Mouse (Mus musculus) liver, adult 2 months (tissue): ENCODE data around the gene Nr1h2. TPM values are rescaled to one million over a fixed set of nuclear protein-coding genes. Genes with fewer than 3 reads are reported as not detected.

Source experiments
- DNase-seq: peaks from one replicate; pipeline ENCODE4 v3.0.0-alpha.2; 2011; ENCODE audit warnings: low read depth, low spot score; ENCODE audit errors: extremely low read depth
- H3K27ac ChIP-seq: fragments of 200-500 bp; replicated peaks from 2 replicates; pipeline ENCODE4 v1.5.1; 2012; ENCODE audit warnings: low read depth, mild to moderate bottlenecking, control low read depth, inconsistent platforms, low read length; ENCODE audit not compliant: insufficient read depth
- H3K27me3 ChIP-seq: fragments of 200-500 bp; 2 replicates; pipeline ENCODE4 v1.6.1; 2012; ENCODE audit warnings: mild to moderate bottlenecking, moderate library complexity, low read length, inconsistent platforms; ENCODE audit not compliant: control insufficient read depth, insufficient read depth
- H3K36me3 ChIP-seq: fragments of 200-500 bp; 2 replicates; pipeline ENCODE4 v1.6.1; 2012; ENCODE audit warnings: low read length, inconsistent platforms; ENCODE audit not compliant: control insufficient read depth, insufficient read depth
- H3K4me1 ChIP-seq: fragments of 200-500 bp; 2 replicates; pipeline ENCODE4 v1.6.1; 2011; ENCODE audit warnings: low read length; ENCODE audit not compliant: control insufficient read depth, insufficient read depth
- H3K4me3 ChIP-seq: fragments of 200-500 bp; 2 replicates; pipeline ENCODE4 v1.5.1; 2011; ENCODE audit warnings: low read depth, mild to moderate bottlenecking, control low read depth, low read length, moderate library complexity; ENCODE audit not compliant: insufficient read depth
- H3K79me2 ChIP-seq: fragments of 200-500 bp; 2 replicates; pipeline ENCODE4 v1.6.1; 2012; ENCODE audit warnings: inconsistent platforms, mild to moderate bottlenecking, low read length, moderate library complexity; ENCODE audit not compliant: control insufficient read depth, insufficient read depth
- H3K9ac ChIP-seq: fragments of 200-500 bp; 2 replicates; pipeline ENCODE4 v1.6.1; 2012; ENCODE audit warnings: low read depth, mild to moderate bottlenecking, control low read depth, inconsistent platforms, low read length
- CTCF ChIP-seq: fragments of 200-500 bp; IDR thresholded peaks from 2 replicates; pipeline ENCODE4 v1.5.1; 2011; ENCODE audit warnings: low read depth, low read length, control low read depth
- POLR2A ChIP-seq: fragments of 200-500 bp; IDR thresholded peaks from 2 replicates; pipeline ENCODE4 v1.6.1; 2011; ENCODE audit warnings: low read length, control low read depth; ENCODE audit not compliant: insufficient read depth; ENCODE audit errors: extremely low read depth
- WGBS: fragments of 180-500 bp; shearing (Covaris S2); methylation state at CpG from one replicate; pipeline ENCODE4 v1.1.7; 2018; 5-methylcytosine and 5-hydroxymethylcytosine counted together
- polyA plus RNA-seq: library from polyadenylated mRNA; depleted of rRNA; stranded (reverse); fragments of >200 nt; gene quantifications from 2 replicates; pipeline ENCODE4 v1.2.3, GENCODE M21; 2012; rRNA removed
- total RNA-seq: library from RNA; depleted of rRNA; stranded (reverse); fragments of >200 nt; gene quantifications from 2 replicates; pipeline ENCODE4 v1.2.3, GENCODE M21; 2014; rRNA removed

Gene Nr1h2
- total and polyA plus RNA-seq, 2 experiments: 21.6 to 80.3 TPM

- no peak for DNase-seq
- Histone ChIP-seq H3K27ac (no peak overlapping the region), H3K4me3 (no peak overlapping the region), H3K4me1 (no peaks in the 10 kb centered on the region), H3K79me2 (no peaks in the 10 kb centered on the region), H3K9ac (no peak overlapping the region), H3K27me3 (peaks cover 4% of the 10 kb centered on the region; the same call in 1 of the 2 replicates), H3K36me3 (no peaks in the 10 kb centered on the region)
- TF ChIP-seq POLR2A (no peak), CTCF (no peak)
Observed at GRCm38 (mm10) chr7:44507491-44507890, 46.3 kb downstream of the Nr1h2 start.

- Histone ChIP-seq H3K4me3 (no peak overlapping the region), H3K27ac (no peak overlapping the region), H3K27me3 (no peaks in the 10 kb centered on the region), H3K4me1 (peaks cover 16% of the 10 kb centered on the region), H3K36me3 (no peaks in the 10 kb centered on the region), H3K79me2 (no peaks in the 10 kb centered on the region), H3K9ac (no peak overlapping the region)
- TF ChIP-seq CTCF (peak; percentile 80), POLR2A (no peak)
- 36% methylated on average over 5 of the region's 5 CpGs for WGBS
- peak; percentile 34 for DNase-seq
Observed at GRCm38 (mm10) chr7:44501563-44502115, 52.1 kb downstream of the Nr1h2 start.

GRCm38 (mm10) chr7:44500046-44500445 is 53.7 kb downstream of the Nr1h2 start:
- peaks cover 25% of the 10 kb centered on the region for H3K4me1 ChIP-seq
- no peak overlapping the region for H3K4me3 ChIP-seq
- H3K79me2 ChIP-seq: peaks cover 5% of the 10 kb centered on the region; the same call in 1 of the 2 replicates
- no peaks in the 10 kb centered on the region for H3K36me3 ChIP-seq
- H3K27me3 ChIP-seq: no peaks in the 10 kb centered on the region
- TF ChIP-seq POLR2A (no peak), CTCF (no peak)
- DNase-seq: no peak
- no peak overlapping the region for H3K27ac ChIP-seq
- 75% methylated on average over 20 of the region's 20 CpGs for WGBS
- H3K9ac ChIP-seq: no peak overlapping the region

Other genes with a start within 250 kb of the Nr1h2 start
- 1.3 and 1.9 TPM in 2 replicates for gene Clec11a, start 247.0 kb downstream of the Nr1h2 start, total RNA-seq
- gene Clec11a, start 247.0 kb downstream of the Nr1h2 start, polyA plus RNA-seq: 2.0 and 2.4 TPM in 2 replicates
- under 0.01 TPM in 1 of 2 replicates, not detected in the other for gene Shank1, start 243.7 kb downstream of the Nr1h2 start, total RNA-seq
- 0.04 and 0.06 TPM in 2 replicates for gene Shank1, start 243.7 kb downstream of the Nr1h2 start, polyA plus RNA-seq
- gene Syt3, start 169.8 kb downstream of the Nr1h2 start, total RNA-seq: 1.4 and 2.6 TPM in 2 replicates
- gene Syt3, start 169.8 kb downstream of the Nr1h2 start, polyA plus RNA-seq: 4.9 and 7.1 TPM in 2 replicates
- gene 1700008O03Rik, start 168.1 kb downstream of the Nr1h2 start, total RNA-seq: not detected in 2 replicates
- 0.22 and 0.27 TPM in 2 replicates for gene 1700008O03Rik, start 168.1 kb downstream of the Nr1h2 start, polyA plus RNA-seq
- gene Lrrc4b, start 124.9 kb downstream of the Nr1h2 start, total RNA-seq: 0.07 TPM in 1 of 2 replicates, not detected in the other
- not detected in 2 replicates for gene Lrrc4b, start 124.9 kb downstream of the Nr1h2 start, polyA plus RNA-seq
- gene Aspdh, start 88.6 kb downstream of the Nr1h2 start, total RNA-seq: 146 and 158 TPM in 2 replicates
- 537 and 608 TPM in 2 replicates for gene Aspdh, start 88.6 kb downstream of the Nr1h2 start, polyA plus RNA-seq
- 25.5 and 27.1 TPM in 2 replicates for gene Josd2, start 86.0 kb downstream of the Nr1h2 start, total RNA-seq
- 99.7 and 206 TPM in 2 replicates for gene Josd2, start 86.0 kb downstream of the Nr1h2 start, polyA plus RNA-seq
- gene Emc10, start 57.4 kb downstream of the Nr1h2 start, total RNA-seq: 29.7 and 40.5 TPM in 2 replicates
- gene Emc10, start 57.4 kb downstream of the Nr1h2 start, polyA plus RNA-seq: 227 and 287 TPM in 2 replicates
- 1.7 and 1.8 TPM in 2 replicates for gene Fam71e1, start 57.4 kb downstream of the Nr1h2 start, total RNA-seq
- 4.1 and 4.7 TPM in 2 replicates for gene Fam71e1, start 57.4 kb downstream of the Nr1h2 start, polyA plus RNA-seq
- 0.55 TPM in 1 of 2 replicates, not detected in the other for gene Mybpc2, start 29.3 kb downstream of the Nr1h2 start, total RNA-seq
- gene Mybpc2, start 29.3 kb downstream of the Nr1h2 start, polyA plus RNA-seq: not detected in 2 replicates
- 0.18 and 0.81 TPM in 2 replicates for gene Spib, start 21.9 kb downstream of the Nr1h2 start, total RNA-seq
- 0.56 and 1.9 TPM in 2 replicates for gene Spib, start 21.9 kb downstream of the Nr1h2 start, polyA plus RNA-seq
- gene Pold1, start 5.1 kb downstream of the Nr1h2 start, total RNA-seq: 2.4 and 4.0 TPM in 2 replicates
- gene Pold1, start 5.1 kb downstream of the Nr1h2 start, polyA plus RNA-seq: 5.2 and 6.5 TPM in 2 replicates
- gene Napsa, start 18.4 kb upstream of the Nr1h2 start, total RNA-seq: 0.65 and 1.6 TPM in 2 replicates
- gene Napsa, start 18.4 kb upstream of the Nr1h2 start, polyA plus RNA-seq: 1.1 and 1.7 TPM in 2 replicates
- 0.37 and 1.2 TPM in 2 replicates for gene Kcnc3, start 36.7 kb upstream of the Nr1h2 start, total RNA-seq
- 4.6 and 5.3 TPM in 2 replicates for gene Kcnc3, start 36.7 kb upstream of the Nr1h2 start, polyA plus RNA-seq
- 7.0 and 8.0 TPM in 2 replicates for gene Myh14, start 116.9 kb upstream of the Nr1h2 start, total RNA-seq
- 5.6 and 6.0 TPM in 2 replicates for gene Myh14, start 116.9 kb upstream of the Nr1h2 start, polyA plus RNA-seq
- not detected in 2 replicates for gene Izumo2, start 154.8 kb upstream of the Nr1h2 start, total RNA-seq
- gene Izumo2, start 154.8 kb upstream of the Nr1h2 start, polyA plus RNA-seq: not detected in 2 replicates
- 8.6 and 12.7 TPM in 2 replicates for gene Vrk3, start 194.5 kb upstream of the Nr1h2 start, total RNA-seq
- gene Vrk3, start 194.5 kb upstream of the Nr1h2 start, polyA plus RNA-seq: 31.4 and 34.3 TPM in 2 replicates
- gene Zfp473, start 197.1 kb upstream of the Nr1h2 start, total RNA-seq: 0.07 and 0.28 TPM in 2 replicates
- 0.04 TPM in 1 of 2 replicates, not detected in the other for gene Zfp473, start 197.1 kb upstream of the Nr1h2 start, polyA plus RNA-seq